Mouse (Mus musculus) adrenal gland, adult 2 months (tissue): ENCODE measurements around the gene Setd1a. TPM values are rescaled to one million over a fixed set of nuclear protein-coding genes. Genes with fewer than 3 reads are reported as not detected.
A peak's percentile ranks its signal among the peaks of the same experiment; 100 is the strongest.

Experiments
- DNase-seq: peaks from one replicate; pipeline ENCODE4 v3.0.0; 2021
- polyA plus RNA-seq: library from polyadenylated mRNA; depleted of rRNA; stranded (reverse); fragments of >200 nt; gene quantifications from 2 replicates; pipeline ENCODE4 v1.2.3, GENCODE M21; 2012
- total RNA-seq, 2 experiments: library from RNA; stranded (reverse); gene quantifications; 2 replicates each; pipeline ENCODE4 v1.2.3; 2021

Setd1a gene
- total and polyA plus RNA-seq, 3 experiments, result 15.9 to 42.6 (median 36.0) TPM

- DNase-seq, result peak; percentile 95
These were observed 24.1 kb downstream of the Setd1a start, which contains the start of gene Hsd3b7 for GRCm38 (mm10) chr7:127800435-127801009. TSS of gene Hsd3b7 (plus strand) at chr7:127800604.

- peak; percentile 56 for DNase-seq
These were observed 24.6 kb downstream of the Setd1a start for GRCm38 (mm10) chr7:127801010-127801621.

GRCm38 (mm10) chr7:127802313-127802712 is 25.8 kb downstream of the Setd1a start:
- no peak for DNase-seq

GRCm38 (mm10) chr7:127808821-127809220 is 32.4 kb downstream of the Setd1a start:
- DNase-seq, result no peak

GRCm38 (mm10) chr7:127809846-127810245 is 33.4 kb downstream of the Setd1a start:
- no peak for DNase-seq

- DNase-seq, result no peak
These were observed 34.2 kb downstream of the Setd1a start for GRCm38 (mm10) chr7:127810650-127811049.

GRCm38 (mm10) chr7:127811240-127811639 is 34.8 kb downstream of the Setd1a start:
- no peak for DNase-seq

GRCm38 (mm10) chr7:127812292-127812691 is 35.8 kb downstream of the Setd1a start:
- peak; percentile 79 for DNase-seq

- DNase-seq, result peak; percentile 49
These were observed 37.4 kb downstream of the Setd1a start for GRCm38 (mm10) chr7:127813821-127814220.

GRCm38 (mm10) chr7:127814241-127814921 is 37.9 kb downstream of the Setd1a start:
- DNase-seq, result peak; percentile 79

GRCm38 (mm10) chr7:127815116-127815665 is 38.7 kb downstream of the Setd1a start:
- DNase-seq, result no peak

GRCm38 (mm10) chr7:127815954-127816821 is 39.7 kb downstream of the Setd1a start:
- DNase-seq, result peak; percentile 63

GRCm38 (mm10) chr7:127817053-127817452 is 40.6 kb downstream of the Setd1a start:
- no peak for DNase-seq

GRCm38 (mm10) chr7:127817776-127818175 is 41.3 kb downstream of the Setd1a start:
- DNase-seq, result no peak

- no peak for DNase-seq
These were observed 44.5 kb downstream of the Setd1a start for GRCm38 (mm10) chr7:127820836-127821509.

- no peak for DNase-seq
These were observed 46.0 kb downstream of the Setd1a start for GRCm38 (mm10) chr7:127822494-127822893.

GRCm38 (mm10) chr7:127823236-127824171 is 47.0 kb downstream of the Setd1a start:
- no peak for DNase-seq

- no peak for DNase-seq
These were observed 47.9 kb downstream of the Setd1a start, which contains the start of the genes Stx4a and Stx1b for GRCm38 (mm10) chr7:127824176-127824871. TSS of gene Stx4a (plus strand) at chr7:127824294. TSS of gene Stx1b (minus strand) at chr7:127824549.

GRCm38 (mm10) chr7:127835550-127835949 is 59.1 kb downstream of the Setd1a start:
- DNase-seq, result no peak
